Mouse (Mus musculus) heart, adult 8-10 months (tissue): ENCODE results near the gene Ppm1n. TPM values are rescaled to one million over a fixed set of nuclear protein-coding genes. Genes with fewer than 3 reads are reported as not detected.

Source experiments
- DNase-seq: peaks from one replicate; pipeline ENCODE4 v3.0.0; 2022; ENCODE audit warnings: low spot score
- total RNA-seq, 4 experiments: library from RNA; stranded (reverse); gene quantifications; 2 replicates each; pipeline ENCODE4 v1.2.4; 2022

The Ppm1n gene
- total RNA-seq, 4 experiments from 2014 or later: not detected

DNA sequence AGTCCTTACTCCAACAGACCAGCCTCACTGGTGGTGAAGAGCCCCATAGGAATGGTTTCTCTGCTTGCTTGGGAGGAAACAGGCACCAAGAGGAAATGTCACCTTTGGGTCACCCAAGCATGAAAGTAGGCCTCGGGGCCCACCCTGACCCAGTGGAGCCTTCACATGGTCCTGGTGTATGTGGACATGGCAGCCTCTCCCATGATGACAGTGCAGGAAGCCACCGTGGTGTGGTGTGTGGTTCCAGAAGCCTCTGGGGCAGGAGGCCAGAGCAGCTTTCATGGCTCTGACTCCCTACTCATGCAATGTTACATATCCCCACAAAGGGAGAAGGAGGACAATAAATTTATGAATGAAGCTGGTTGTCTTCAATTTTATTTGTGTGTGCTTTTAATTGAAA, 32.4 kb downstream of the Ppm1n start:
- DNase-seq: no peak

DNA sequence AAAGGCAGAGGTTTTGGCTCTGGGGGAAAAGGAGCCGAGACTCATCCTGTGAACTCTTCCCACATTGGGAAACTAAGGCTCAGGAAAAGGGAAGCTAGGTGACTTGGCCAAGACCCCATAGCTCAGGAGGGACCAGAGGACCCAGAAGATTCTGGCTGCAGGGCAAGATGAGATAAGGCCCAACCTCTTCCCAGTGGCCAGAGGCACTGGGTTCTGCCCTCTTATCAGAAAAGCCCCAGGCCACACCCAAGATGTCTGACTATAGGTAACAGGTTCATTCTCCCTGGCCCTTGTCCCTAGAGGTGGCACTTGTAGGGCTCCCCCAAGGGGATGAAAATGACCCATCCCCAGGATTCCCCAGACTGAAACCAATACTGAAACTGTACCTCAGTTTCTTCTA, 33.0 kb downstream of the Ppm1n start:
- no peak for DNase-seq

DNA sequence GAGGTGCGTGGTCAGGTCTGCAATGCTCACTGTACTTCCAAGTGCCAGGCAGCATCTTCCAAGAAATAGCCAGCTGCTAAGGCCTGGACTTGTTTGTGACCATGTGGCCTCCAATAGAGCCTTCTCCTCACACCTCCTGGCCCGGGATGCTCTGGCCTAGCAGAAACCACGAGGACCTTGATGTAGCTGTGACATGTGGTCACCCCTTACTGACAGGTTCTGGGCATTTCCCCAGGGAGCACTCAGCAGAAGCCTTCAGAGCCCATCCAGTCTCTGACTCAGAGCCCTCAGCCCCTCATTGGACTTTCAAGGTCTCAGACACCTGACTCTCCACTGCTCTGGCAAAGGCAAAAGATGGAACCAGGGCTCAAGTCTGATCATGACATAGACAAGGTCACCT, 34.8 kb downstream of the Ppm1n start:
- no peak for DNase-seq

DNA sequence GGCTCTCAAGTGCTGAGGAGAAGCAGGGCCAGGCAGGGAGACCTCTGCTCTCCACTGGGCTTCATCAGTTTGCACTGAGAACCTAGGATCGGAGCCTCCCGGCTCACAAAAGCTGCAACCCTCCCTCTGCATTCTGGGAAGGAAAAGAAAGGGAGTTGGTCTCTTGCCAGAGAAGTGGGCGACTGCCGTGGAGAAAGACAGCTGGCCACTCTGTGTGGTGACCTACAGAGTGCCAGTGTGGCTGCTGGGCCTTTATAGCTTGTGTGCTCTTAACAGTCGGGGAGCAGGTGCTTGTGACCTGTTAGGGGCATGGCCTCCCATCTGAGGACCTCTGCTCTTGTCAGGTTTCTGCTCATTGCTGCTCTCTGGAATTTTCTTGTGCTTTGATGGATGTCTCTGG, 36.0 kb downstream of the Ppm1n start:
- DNase-seq: no peak

DNA sequence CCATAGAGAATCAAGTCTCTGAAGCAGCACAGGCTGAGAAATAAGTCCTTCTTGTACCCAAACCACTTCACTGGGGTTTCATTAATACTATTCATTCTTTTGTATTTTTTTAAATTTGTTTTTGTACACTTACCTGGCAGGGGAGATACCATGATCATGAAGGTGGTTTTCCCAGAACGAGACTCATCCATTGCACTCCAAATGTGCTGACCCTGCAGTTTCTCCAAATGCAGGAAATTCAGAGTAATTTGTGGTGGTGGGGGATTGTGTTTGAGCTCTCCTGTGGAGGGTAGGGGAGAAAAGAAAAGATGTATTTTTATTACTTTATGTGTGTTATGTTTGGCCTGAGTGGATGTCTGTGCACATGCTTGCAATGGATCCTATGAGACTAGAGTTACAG, 37.9 kb downstream of the Ppm1n start:
- DNase-seq: no peak

DNA sequence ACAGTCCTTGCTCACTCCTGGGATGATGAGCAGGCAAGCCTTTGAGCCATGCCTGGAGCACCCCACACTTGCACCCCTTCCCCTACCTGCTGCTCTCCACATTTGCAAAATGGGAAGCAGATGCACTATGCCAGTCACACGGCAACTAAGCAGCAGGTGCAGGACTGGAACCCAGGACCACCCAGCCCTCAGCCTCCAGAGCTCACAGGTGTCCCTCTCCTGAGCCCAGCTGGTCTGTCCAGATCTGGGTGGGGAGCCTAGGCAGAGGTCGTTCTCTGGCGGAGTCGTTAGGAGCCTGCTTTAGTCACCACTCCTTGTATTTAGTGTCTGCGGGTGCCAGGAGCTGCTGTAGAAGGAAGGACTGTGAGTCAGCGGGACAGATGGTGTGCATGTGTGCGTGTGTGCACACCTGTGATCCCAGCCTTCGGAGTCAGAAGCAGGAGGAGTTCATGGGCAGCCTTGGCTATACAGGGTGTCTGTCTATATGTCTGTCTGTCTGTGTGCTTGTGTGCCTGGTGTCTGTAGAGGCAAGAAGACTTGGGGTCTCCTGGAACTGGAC, 38.9 kb downstream of the Ppm1n start:
- DNase-seq: no peak

DNA sequence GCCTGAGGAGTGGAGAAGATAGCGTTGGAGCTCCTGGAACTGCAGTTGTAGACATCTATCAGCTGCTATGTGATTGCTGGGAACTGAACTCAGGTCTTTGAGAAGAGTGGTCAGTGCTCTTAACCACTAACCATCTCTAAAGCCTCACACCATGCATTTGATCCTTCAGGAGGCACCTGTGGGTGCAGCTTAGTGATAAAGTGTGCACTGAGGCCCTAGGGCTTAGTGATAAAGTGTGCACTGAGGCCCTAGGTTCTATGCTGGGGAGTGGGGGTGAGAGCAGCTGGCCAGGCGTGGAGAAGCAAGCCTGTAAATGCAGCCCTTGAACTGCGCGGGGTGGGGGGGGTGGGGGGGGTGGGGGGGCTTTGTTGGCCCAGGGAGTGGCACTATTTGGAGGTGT, 39.9 kb downstream of the Ppm1n start:
- no peak for DNase-seq

DNA sequence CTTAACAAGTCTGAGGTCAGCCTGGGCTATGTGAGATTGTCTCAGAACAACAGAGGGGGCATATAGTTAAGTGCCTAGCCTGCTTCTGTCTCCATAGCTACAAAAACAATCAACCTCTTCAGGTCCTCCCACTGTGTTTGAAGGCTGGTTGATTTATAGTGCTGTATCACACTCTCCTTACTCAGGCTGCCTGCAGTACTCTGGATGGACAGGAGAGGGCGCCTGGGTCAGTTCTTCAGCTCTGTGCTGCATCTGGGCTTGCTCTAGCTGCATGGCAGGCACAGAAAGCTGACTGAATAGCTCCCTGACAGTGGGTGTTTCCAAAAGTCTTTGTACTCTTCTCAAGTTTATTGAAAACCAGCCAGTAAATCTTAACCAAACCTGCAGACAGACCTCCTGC, 40.4 kb downstream of the Ppm1n start:
- peak; percentile 90 for DNase-seq

DNA sequence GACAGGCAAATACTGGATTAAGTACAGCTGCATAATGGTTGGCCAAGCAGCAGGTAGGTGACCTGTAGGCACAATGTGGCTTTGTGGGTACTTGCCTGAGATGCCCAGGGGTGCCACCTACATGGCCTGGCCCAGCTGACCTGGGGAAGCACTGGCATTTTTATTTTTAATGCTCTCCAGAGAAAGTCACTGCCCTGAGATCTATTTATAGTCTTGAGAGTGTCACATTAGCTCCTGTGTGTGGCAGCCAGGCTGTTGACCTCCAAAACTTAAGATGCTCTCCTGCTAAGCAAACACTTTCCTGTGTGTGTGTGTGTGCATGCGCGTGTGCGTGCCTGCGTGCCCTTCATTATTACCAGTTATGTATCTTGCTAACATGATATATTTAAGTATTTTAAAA, 41.5 kb downstream of the Ppm1n start:
- peak; percentile 49 for DNase-seq

DNA sequence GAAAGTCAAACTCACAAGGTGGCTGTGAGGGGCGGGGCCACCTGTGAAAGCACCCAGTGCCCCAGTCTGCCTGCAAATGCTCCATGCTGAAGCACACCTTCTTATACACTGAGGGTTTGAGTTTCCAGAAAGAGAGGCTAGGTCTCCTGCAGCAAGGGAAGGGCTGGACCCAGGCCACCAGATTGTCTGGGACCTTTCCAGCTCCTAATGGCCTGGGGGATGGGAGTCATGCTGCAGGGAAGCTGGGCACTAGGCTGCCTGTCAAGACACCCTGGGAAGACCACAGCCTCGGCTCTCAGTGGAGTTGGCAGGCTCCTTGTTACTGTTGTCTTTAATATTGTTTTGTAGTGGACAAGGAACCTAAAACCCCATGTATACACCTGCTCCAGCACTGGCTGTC, 43.5 kb downstream of the Ppm1n start:
- peak; percentile 48 for DNase-seq

DNA sequence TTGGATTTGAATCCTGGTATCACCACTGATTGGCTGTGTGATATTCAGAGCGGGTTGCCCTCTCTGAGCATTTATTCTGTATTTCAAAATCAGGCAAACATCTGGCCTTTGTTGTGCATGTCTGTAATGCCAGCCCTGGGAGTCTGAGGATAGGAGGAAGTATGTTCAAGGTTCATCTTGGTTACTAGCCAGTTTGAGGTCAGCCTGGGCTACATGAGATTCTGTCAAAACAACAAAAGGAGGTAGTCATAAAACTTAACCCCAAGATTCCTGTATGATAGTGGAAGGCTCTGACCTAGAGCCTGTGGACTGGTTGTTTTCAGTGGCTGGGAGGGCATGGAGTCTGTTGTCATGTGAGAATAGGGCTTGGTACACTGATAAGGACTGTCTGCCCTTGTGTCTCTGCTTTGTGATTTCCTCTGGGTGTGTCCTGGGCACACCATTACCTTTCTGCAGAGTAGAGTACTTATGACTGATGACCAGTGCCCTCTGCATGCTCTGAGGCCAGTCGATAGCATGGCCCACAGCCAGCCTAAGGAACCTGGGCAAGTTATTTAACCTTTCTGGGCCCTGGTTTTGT, 44.7 kb downstream of the Ppm1n start:
- no peak for DNase-seq

DNA sequence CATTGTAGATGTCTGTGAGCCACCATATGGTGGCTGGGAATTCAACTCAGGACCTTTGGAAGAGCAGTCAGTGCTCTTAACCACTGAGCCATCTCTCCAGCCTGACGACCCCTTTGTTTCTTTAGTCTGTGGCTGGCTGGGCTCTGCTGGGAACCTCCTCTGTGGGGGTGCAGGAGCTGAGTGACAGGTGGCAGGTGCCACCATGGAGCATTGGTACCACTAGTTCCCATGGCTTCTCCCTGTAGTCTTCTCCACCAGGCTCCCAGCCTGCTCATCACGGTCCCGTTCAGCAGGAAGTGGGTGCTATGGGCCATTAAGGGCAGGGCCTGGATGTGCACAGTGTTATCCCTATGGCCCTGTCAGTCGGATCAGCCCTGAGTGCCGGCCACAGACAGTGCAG, 45.2 kb downstream of the Ppm1n start:
- no peak for DNase-seq

DNA sequence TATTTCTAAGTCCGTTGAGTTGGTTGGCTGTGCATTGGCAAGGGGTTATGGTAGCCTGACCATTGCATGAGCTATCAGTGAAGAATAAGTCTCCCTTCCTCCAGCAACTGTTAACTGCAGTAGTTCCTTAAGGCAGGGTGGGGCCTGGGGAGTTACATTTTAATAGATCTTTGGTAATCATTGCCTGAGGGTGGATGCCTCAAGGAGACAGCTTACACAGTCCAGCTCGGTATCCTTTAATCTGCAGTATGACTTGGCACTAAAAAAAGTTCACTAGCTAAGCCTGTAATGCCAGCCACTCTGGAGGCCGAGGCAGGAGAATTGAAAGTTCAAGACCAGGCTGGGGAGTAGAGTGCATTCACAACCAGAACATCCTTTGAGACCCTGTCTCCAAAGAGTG, 48.0 kb downstream of the Ppm1n start:
- DNase-seq: no peak

DNA sequence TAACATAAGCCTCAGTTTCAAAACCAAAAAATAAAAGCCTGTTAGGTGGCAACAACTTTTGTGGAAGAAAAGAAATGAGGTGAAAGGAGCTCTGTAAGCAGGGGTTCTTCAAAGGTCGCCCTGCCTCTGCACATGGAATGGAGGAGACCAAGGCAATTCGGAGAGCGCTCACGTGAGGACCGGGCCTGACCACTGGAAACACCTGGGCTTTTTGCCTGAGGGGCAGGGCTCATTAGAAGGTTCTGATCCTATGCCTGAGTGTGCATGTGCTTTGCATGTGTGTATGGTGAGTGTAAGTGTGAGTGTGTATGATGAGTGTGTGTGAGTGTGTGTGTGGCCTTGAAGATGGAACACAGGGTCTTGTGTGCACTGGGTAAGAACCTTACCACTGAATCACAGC, 49.0 kb downstream of the Ppm1n start:
- no peak for DNase-seq

DNA sequence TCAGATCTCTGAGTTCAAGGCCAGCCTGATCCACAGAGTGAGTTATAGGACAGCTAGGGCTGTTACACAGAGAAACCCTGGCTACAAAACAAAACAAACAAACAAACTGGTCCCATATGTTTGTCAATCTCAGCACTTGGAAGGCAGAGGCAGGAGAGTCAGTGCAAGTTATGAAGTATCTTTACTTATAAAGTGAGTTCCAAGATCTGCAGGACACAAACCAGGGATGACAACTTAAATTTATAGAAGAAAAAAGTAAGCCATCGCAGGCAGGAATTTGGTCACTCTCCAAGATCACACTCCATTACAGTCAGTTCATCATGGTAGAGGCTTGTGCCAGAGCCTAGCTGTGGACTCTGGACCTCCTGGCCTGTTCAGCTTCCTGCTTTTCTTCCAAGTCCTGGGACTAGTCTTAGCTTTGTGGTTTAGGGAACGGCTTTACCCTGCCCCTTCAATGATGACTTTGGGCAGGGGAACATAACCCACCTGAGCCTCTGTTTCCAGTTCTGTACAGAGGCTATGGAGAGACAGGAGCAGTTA, 49.8 kb downstream of the Ppm1n start:
- no peak for DNase-seq

DNA sequence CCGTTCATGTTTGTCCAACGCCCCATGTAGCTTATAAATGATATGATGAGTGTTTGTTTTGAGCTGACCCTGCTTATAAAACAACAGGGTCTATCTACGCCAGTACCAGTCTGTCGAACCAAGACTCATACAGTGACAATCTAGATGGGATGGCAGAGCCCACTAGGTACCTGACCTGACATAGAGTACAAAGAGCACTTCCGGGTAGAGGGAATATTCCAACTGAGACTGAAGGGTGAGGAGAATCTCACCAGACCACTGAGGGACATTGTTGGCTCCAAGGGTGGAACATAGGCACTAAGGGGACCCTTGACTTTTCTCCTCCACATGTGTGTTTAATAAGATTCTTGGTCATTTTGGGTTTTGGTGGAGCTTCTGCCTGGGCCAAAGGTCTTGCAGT, 50.5 kb downstream of the Ppm1n start:
- no peak for DNase-seq

DNA sequence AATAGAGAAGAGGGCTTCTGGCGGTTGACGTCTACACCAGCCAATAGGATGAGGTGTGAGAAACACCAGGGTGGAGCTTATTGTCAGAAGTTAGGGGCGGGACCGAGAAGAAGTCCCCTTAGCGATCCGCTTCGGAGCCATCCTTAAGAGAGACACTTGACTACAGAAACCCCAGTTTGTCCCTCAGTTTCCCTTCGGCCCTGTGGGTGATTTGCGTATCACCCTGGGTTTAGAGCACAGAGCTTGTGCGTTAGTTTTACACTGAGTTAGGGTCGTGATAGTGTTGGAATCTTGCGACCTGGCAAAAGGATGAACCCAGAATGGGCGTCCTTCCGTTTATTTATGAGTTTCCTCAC, 51.1 kb downstream of the Ppm1n start:
- no peak for DNase-seq

DNA sequence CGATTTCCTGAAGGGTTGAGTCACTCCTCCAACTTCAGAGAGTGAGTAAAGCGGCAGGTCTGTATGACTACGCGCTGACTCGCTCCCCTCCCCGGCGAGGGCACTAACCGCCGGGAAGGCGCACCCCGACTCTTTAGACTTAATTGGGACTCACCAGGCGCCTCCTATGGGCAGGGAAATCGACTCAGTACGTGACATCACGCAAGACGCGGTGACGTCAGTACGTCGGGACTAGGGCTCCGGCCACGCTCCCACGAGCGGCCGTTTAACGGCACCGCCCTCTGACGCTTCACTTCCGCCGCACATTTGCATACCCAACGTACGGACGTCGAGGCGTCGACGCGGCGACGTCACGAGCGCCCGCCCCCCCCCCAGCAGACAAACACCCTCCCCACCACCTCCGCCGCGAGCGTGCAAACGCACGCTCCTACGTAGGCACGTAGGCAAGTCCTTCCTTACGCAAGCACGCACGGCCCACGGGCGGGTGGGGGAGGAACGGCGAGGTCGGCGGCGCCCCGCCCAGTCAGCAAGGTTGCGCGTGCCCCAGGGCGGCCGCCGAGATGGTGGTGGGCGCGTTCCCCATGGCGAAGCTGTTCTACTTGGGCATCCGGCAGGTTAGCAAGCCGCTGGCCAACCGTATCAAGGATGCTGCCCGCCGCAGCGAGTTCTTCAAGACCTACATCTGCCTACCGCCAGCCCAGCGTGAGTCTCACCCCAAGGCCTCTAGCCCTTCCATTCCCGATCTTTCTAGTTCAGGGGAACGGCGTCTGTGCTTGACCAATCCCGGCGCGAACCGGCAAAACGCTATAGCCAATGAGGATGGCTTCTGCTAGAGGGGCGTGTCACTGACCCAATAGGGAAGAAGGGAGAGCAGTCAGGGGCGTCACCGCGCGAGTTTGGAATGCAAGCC, 51.7 kb downstream of the Ppm1n start, which contains the start of gene Opa3:
TSS of gene Opa3 (plus strand) at position 452 of the 910 bp plus-strand sequence.
- DNase-seq: peak; percentile 100

DNA sequence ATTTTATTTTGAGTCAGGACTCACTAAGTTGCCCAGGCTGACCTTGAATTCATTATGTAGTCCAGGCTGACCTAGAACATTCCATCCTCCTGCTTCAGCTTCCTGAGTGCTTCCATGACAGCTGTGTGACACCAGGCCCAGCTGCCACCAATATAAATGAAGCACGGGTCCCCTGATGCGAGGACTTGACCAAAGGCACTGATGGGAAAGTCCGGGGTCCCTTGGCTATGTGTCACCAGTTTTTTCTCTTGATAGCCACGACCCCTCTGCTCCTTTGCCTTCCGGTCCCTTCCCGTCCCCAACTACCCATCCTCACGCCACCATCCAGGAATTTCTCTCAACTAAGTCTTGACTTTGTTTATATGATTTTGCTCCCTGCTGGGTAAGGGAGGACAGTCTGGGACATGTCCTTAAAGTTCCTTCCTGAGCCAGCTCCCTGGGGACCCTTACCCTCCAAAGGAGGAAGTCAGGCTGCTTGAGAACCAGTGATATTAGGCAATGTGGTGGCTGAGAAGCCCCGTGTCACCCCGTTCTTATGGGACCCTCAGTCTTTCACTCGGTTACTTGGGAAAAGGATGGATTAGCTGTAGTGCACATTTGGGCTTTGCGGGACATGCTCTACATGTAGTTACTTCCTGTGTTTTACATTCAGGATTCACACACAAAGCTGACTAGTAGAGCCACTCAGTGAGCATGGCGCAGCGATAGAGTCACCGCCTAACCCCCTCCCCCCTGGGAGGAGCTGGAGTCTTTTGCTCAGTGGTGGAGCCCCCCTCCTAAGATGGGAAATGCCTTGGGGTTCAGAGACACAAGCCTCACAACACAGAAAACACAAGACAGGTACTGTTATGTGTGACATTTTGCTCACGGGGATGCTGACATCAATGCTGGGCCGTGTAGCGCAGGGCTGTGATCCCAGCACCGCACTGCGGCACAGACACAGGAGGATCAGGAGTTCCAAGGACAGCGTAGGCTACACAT, 52.8 kb downstream of the Ppm1n start:
- peak; percentile 40 for DNase-seq
